Mouse (Mus musculus) T-cell, adult 66 days (primary cell): Measurements from ENCODE around the gene Npy5r. TPM values are rescaled to one million over a fixed set of nuclear protein-coding genes. Genes with fewer than 3 reads are reported as not detected.

Experiments used
- total RNA-seq, 2 experiments: library from RNA; stranded (reverse); gene quantifications; 3 replicates in 1 of 2; 4 replicates in 1 of 2; pipeline ENCODE4 v1.2.4; 2023

The Npy5r gene
- not detected for total RNA-seq

GRCm38 (mm10) chr8:66687511-66688329 lies at the start of gene Npy5r:
TSS of gene Npy5r (minus strand) at chr8:66688128.

DNA sequence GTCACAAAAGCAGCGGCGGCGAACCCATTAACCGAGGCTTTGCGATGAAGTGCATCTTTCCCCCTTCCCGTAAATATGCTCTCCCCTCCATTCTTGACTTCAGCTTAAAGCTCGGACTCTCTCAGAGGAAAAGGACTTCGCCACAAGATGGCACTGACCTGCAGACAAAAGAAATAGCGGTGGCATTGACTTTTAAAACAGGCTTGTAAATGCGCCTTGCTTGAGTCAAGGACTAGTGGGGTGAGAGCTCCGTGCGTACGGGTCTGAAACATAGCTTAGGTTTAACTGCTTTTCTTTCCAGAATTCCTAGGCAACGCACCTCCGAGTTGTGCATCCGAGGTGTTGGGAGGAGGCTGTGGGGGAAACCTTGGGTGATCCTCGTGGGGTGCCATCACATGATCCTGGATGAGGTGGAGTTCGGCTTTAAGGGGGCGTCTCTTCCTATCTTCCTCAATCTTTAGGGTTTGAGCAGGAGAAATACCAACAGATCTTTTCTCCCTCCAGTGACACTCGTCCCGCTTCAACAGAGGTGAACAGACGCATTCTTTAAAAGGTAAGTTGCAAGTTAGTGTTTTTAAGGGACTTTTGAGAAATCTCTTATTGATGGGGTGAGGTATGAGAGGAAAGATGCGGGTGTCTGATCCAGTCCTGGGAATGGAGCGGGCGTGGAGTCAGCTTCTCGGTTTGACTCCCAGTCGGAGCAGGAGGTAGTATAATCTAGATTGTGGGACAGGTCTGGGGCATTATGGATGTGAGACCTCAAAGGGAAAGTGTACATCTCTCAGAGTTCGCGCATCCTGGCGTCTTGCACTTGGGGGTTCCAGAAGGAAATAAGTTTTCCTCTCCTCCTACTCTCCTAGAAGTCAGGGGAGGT lies 9.3 kb upstream of the Npy5r start, which contains the start of gene Npy1r:
Npy1r (plus strand) TSS at position 223 of the 874 bp plus-strand sequence.

Other genes starting within 250 kb of the Npy5r start
- 10 to 100 TPM; 23.9 to 24.7 TPM for gene Tma16, start 201.6 kb downstream of the Npy5r start, total RNA-seq
- gene Tktl2, start 176.4 kb downstream of the Npy5r start, total RNA-seq = not detected
- gene Npy1r, start 9.1 kb upstream of the Npy5r start, total RNA-seq = not detected
- gene Naf1, start 172.1 kb upstream of the Npy5r start, total RNA-seq = 1 to 10 TPM; 7.6 to 8.7 TPM